Mouse (Mus musculus): Measurements from ENCODE around the gene Carmil2.

GRCm38 (mm10) chr8:105636963-105637510 is 49.0 kb upstream of the Carmil2 start, which contains the start of gene Agrp:
- TF ChIP-seq CTCF (IDR thresholded peaks at IDR 0.05; ENCODE audit: low read depth, low read length): no peak
- no peak for TF ChIP-seq POLR2A (IDR thresholded peaks at IDR 0.05; ENCODE audit: borderline replicate concordance, low read depth, low read length)
